Mouse (Mus musculus): Measurements from ENCODE around the gene 6430548M08Rik. TPM values are rescaled to one million over a fixed set of nuclear protein-coding genes. Genes with fewer than 3 reads are reported as not detected.

The 6430548M08Rik gene
- total RNA-seq, 2 experiments from 2014 or later = 108 to 110 TPM

GRCm38 (mm10) chr8:120180445-120180970 is 66.6 kb downstream of the 6430548M08Rik start:
- DNase-seq (ENCODE audit: low spot score in 2 of 2) = no peak

- no peak for DNase-seq (ENCODE audit: low spot score in 2 of 2)
These were observed 67.3 kb downstream of the 6430548M08Rik start for GRCm38 (mm10) chr8:120181274-120181673.

GRCm38 (mm10) chr8:120181861-120182414 is 68.0 kb downstream of the 6430548M08Rik start:
- DNase-seq (ENCODE audit: low spot score in 2 of 2) = no peak

GRCm38 (mm10) chr8:120184366-120184765 is 70.4 kb downstream of the 6430548M08Rik start:
- no peak for DNase-seq (ENCODE audit: low spot score in 2 of 2)

DNA sequence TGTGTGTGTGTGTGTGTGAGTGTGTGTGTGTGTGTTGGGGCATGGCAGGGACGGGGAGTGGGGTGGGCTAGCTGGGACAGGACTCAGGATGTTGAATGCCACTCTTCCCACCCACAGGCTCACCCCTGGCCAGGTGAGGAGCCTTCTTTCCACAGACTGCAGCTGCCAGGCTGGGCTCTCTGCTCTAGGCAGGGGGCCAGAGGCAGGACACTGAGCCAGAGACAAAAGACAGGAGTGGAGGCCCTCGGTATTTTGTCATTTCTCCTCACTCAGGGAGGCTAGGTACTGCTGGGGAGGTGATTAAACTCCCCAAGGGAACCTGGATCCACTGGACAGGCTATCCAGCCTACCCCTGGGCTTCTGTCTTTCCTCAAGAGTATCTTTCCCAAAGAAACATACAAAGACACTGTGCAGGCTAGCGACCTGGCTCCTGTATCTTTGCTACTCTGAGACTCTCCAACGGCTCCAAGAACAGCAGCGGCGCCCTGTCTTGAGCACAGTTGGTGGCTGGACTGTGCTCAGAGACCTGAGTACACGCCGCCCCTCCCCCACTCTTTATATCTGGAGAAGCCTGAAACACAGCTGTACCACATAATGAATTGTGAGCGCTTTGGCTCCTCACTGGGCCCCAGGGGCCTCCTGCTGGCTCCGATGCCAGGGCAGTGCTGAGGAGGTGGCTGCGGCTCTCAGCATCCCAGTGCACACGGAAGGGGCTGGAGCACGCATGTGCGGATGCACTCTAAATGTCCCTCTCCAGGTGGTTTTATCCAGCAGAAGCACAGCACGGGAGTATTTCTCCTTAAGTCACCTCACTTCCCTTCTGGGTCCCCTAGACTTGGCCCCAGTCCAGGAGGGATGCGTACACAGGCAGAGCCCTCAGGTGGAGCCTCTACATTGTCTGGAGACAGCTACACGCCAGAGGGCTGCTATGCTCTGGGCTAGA is 71.2 kb downstream of the 6430548M08Rik start:
- no peak for DNase-seq (ENCODE audit: low spot score in 2 of 2)

GRCm38 (mm10) chr8:120186454-120186853 is 72.5 kb downstream of the 6430548M08Rik start:
- DNase-seq (ENCODE audit: low spot score in 2 of 2) = peak in 1 of 2 experiments; percentile 68

GRCm38 (mm10) chr8:120188510-120188909 is 74.6 kb downstream of the 6430548M08Rik start:
- DNase-seq (ENCODE audit: low spot score in 2 of 2) = no peak

GRCm38 (mm10) chr8:120189440-120189839 is 75.5 kb downstream of the 6430548M08Rik start:
- DNase-seq (ENCODE audit: low spot score in 2 of 2) = no peak

GRCm38 (mm10) chr8:120190107-120190809 is 76.3 kb downstream of the 6430548M08Rik start:
- no peak for DNase-seq (ENCODE audit: low spot score in 2 of 2)

GRCm38 (mm10) chr8:120190810-120191413 is 77.0 kb downstream of the 6430548M08Rik start:
- DNase-seq (ENCODE audit: low spot score in 2 of 2) = peak; percentile 81 to 89

GRCm38 (mm10) chr8:120191633-120192032 is 77.7 kb downstream of the 6430548M08Rik start:
- no peak for DNase-seq (ENCODE audit: low spot score in 2 of 2)

GRCm38 (mm10) chr8:120192118-120192517 is 78.2 kb downstream of the 6430548M08Rik start:
- no peak for DNase-seq (ENCODE audit: low spot score in 2 of 2)

DNA sequence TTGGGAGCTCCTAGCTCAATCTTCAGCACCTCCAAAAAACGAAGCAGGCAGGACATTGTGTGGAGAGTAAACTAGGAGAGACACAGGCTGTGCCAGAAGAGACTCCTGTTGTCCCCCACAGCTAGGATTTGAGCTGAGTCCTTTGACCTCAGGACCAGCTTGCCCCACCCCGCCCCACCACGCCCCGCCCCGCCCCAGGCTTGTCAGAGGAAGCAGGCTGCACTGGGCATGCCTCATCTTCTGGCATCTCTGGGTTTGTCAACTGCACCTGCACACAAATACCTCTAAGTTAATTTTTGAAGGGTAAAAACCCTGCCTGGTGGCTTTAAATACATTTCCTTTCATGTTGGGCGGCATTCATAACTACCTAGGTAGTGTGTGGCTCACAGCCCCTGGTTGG is 87.4 kb downstream of the 6430548M08Rik start:
- DNase-seq (ENCODE audit: low spot score in 2 of 2) = no peak

DNA sequence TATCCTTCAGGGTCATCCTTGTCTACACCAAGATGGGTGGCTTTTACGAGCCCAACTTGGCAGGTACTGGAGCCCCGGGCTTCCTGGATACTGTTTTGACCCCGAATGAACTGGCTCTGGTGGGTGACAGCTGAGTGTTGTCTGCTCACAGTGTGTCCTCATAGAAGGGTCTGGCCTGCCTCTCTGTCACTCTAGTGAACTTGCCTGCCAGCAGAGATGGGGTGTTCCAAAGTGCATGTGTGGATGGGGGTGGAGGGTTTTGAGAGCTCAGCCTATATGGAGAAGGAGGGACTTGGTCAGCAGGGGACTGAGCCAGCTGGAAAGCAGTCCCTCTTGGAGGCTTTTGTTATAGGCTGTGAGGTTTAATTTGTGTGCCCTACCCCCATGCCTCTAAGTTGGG is 88.6 kb downstream of the 6430548M08Rik start:
- no peak for DNase-seq (ENCODE audit: low spot score in 2 of 2)

DNA sequence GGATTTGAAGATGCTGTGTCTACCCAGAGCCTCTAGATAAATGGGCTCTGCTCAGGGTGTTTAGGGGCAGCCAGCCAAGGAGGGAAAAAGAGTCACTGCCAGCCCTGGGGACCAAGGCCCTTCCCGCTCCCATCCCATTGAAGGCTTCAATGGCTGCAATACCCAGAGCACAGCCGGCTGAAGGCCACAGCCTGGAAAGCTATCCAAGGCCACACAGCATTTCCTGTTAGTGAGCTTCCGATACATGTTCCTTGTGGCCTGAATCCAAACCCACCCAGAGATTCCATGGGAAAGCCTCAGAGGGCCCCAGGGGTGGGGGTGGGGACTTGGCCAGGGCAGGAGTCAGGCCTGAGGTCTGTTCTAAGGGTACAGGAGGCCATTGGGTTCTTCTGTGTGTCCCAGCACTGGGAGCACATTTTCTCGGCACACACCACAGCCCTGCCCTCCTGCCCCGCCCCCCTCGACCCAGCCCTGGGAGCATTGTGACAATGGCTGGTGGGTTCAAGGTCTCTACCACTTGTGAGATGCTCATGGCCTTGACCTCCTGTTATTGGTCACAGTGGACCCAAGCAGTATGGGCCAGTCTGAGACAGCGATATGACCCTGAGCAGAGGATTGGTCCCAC is 90.9 kb downstream of the 6430548M08Rik start:
- no peak for DNase-seq (ENCODE audit: low spot score in 2 of 2)

DNA sequence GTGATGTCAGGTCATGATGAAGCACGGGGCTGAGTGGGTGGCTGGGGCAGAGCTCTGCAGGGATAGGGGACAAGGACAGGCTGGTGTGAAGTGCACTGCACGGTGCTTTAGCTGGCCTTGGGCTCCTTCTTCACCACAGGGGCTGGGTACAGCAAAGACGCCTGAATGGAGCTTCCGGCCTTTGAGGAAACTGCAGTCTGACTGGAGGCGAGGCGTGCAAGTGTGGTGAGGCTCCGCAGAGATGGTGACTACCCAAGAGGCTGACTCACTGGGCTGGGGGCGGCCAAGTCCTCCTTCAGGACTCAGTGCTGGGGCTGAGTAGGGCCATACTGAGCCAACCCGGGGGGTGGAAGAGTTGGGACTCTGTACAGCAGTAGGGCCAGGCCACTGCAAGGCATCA is 92.0 kb downstream of the 6430548M08Rik start:
- no peak for DNase-seq (ENCODE audit: low spot score in 2 of 2)

- DNase-seq (ENCODE audit: low spot score in 2 of 2) = no peak
These were observed 93.4 kb downstream of the 6430548M08Rik start for GRCm38 (mm10) chr8:120207364-120207763.

- DNase-seq (ENCODE audit: low spot score in 2 of 2) = no peak
These were observed 94.2 kb downstream of the 6430548M08Rik start for GRCm38 (mm10) chr8:120208113-120208512.

DNA sequence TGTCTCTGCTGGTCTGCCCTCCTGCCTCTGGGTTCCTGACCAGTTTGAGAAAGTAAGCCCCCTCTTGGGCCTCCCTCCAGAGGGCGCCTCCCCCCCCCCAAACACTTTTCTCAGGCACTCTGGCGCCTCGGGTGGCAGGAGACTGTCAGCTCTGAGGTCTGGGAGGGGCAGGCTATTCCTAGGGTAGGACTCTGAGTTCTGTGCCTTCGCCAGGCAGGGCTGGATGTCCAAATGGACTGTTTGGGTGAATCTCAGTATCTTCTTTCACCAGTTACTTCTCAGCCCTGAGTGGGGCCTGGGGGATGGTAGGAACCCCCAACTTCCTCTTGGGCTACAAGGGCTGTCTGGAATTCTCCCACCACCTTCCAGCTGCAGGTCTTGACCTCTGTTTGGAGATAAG is 97.4 kb downstream of the 6430548M08Rik start:
- DNase-seq (ENCODE audit: low spot score in 2 of 2) = no peak

DNA sequence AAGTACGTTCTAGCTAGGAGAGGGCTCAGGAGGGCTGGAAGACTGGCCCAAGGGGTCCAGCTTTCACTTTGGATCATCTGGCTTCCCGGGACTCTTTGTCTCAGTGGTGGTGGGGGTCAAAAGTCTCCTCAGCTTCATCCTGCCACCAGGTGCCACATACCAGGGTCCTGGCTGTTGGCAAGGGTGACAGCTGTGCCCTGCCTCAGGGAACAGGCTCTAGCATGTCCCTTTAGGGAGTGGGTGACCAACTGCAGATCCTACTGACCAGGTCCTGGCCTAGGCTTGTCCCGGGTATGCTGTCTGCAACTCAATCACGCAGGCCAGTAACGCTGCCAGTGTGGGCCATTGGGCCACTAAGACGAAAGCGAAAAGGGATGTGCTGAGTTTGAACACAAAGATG is 98.6 kb downstream of the 6430548M08Rik start:
- no peak for DNase-seq (ENCODE audit: low spot score in 2 of 2)

DNA sequence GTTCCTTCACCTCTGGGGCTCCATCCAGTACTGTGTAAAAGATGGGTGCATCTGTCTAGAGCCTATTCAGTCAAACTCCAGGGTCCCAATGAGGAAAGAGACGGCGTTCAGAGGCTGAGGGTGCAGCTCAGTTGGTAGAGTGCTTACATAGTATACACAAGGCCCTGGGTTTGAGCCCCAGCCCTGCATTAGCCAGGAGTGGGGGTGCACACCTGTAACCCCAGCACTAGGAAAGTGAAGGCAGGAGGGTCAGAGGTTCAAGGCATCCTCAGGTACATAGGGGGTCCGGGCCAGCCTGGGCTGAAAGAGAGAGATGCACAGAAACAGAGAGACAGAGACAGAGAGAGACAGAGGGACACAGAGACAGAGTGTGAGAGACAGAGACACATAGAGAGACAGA is 99.3 kb downstream of the 6430548M08Rik start:
- no peak for DNase-seq (ENCODE audit: low spot score in 2 of 2)

Data from layer of hippocampus, postnatal 14 days (tissue).